Mouse (Mus musculus) monocyte, adult 2 months (primary cell): ENCODE results near the gene Diexf.

ENCODE experiments used
- DNase-seq, 2 experiments: peaks; one replicate each; pipeline ENCODE4 v3.0.0; 2022; ENCODE audit warnings: low spot score in 2 of 2, low read depth in 1 of 2

Gene Diexf

DNA sequence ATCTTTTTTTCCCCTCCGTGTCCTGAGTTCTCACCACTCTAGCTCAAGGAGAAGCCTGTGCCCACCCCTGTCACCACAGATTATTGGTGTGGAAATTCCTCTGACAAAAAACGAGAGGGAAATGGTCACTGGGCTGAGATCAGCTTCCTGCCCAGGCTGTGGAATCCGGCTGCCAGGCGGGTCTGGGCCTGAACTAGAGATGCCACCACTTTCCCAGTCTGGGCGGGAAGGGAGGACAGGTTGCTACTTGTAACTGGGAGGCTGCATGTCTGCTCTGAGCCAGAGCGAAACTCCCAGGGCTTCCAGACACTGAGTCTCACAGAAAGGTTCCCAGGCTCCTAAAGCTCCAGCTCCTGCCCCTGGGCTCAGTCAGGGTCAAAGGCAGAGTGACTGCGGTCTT, 11.0 kb upstream of the Diexf start:
- no peak for DNase-seq

DNA sequence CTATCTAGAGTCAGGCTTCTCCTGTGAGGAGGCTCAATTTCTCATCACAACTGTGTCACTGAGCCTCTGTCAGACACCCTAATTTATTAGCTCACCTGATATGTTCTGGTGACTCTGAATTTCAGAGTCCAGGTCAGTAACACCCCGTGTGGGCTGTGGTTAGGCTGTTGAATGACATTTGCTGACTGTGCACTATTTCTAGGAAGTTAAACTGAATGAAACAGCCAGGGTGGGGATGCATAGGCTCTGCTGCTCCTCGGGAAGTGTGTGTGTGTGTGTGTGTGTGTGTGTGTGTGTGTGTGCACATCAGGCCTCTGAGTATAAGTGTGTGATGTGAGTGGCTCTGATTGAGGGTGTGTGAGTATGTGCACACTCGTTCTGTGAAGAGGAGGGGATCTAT, 8.6 kb upstream of the Diexf start:
- no peak for DNase-seq

DNA sequence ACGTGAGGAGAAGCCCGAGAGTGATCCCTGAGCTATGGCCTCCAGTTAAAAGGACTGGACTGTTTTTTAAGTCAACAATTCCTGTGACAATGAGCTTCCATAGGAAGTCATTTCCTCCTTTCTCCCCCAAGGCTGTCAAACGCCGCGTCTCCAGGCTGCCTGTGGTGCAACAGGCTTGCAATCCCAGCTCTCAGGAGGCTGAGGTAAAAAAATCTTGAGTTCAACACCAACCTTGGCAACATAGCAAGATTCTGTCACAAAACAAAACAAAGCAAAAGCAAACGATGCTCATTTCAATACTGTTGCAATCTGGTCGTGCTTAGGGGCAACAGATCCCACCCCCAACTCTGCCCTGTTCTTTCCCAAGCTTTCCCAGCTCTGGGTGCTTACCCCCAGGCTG, 8.0 kb upstream of the Diexf start:
- no peak for DNase-seq

DNA sequence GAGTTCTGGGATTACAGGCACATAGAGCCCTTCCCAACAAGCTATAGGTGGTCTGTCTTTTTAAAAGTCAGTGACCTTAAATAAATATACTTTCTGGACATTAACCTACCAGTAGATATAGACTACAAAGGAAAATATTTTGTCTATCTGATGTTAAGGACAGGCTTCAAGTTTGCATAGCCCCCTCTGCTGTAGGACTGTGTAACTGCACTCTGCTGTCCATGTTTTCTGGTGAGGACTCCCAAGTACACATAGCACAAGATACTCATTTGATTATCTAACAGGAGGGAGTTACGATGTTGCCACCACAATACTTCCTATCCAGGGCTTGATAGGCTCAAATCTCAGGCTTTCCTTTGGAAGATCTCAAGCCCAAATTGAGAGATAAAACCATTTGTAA, 3.7 kb upstream of the Diexf start:
- DNase-seq: no peak

DNA sequence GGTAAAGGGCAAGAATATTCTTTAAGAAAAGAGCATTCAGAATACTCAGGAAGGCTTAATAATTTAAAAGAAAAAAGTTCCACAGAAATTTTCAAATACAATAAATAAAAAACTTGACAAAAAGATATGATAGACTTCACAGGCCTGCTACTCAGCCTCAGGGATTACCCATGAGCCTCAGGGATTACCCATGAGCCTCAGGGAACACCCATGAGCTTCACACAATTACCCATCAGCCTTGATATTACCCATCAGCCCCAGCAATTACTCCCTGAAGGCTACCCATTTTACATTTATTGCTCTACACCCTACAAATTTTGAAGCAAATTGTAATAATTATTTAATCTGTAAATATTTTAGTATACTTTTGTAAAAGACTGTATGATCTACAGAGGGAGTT, 2.3 kb upstream of the Diexf start:
- no peak for DNase-seq

DNA sequence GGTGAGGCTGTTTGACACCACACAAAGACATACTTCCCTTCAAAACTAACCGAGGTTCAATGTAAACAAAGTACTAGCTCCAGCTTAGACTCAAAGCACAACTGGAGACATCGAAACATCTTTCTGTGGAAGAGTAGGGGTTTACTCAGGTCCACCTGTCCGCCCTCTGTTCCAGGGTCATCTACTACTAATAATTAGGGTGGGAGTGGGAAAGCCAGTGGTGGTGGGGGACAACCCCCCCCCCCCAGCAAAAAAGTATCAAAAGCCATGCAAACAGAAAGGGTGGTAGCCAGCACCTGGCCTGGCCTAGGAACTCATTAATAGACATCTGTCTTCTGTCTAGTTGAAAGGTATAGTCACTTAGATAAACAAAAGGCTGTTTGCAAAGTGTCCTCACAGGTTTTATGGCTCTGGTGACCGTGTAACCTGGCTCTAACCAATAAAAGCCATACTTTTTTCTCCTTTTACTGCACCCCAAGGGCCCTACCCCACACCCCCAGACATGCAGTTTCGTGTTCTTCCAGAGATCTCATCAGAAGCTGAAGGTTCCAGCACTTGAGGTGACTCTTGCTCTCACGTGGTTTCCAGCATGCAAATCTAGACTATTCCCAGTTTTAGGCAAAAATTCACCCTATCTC, 1.4 kb upstream of the Diexf start:
- DNase-seq: no peak

DNA sequence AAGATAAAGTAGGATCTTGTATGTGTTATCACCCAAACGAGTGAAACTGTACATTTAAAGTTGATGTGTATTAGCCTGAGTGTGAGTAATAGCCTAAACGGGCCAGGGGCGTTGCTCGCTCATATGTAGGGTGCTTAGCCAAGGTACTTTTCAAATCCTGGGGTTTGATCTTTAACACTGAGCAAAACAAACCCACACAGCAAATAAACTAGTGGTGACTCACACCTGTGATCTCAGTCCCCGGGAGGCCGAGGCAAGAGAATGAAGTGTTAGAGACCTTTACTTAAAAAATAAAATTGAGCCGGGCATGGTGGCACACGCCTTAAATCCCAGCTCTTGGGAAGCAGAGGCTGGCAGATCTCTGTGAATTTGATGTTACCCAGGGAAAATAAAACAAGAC, 767 bp upstream of the Diexf start:
- no peak for DNase-seq

DNA sequence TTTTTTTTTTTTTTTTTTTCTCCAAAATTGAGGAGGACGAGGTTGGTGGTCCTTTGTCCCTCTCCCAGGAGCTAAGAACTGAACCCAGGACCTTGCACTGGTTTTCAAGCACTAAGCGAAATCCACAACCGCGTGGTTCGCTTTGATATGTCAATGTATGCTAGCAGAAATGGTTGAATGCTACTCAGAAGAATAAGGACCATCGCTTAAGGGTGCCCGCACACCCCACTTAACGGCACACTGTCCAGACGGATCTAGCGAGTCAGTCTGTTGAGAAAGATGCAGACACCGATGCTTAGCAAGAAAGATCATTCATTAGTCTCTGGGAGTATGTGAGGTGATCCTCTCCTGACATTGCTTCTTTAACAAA, 369 bp upstream of the Diexf start:
- DNase-seq: no peak

DNA sequence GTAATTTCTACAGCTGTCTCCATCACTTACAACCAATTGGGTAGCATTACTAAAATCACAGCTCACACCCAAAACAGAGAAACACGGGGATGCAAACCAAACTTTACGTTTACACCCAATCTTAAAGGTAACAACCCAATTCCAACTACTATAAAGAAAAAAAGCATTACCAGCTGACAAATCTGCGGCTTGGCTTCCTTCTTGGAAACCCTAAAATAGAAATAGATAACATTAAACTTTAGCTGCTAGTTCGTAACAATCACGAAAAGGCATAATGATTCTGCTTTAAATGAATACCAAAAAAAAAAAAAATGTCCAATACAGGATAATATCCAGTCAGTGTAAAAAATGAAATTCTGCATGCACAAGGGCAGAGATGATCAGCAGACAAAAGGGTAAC, 751 bp downstream of the Diexf start:
- DNase-seq: no peak

DNA sequence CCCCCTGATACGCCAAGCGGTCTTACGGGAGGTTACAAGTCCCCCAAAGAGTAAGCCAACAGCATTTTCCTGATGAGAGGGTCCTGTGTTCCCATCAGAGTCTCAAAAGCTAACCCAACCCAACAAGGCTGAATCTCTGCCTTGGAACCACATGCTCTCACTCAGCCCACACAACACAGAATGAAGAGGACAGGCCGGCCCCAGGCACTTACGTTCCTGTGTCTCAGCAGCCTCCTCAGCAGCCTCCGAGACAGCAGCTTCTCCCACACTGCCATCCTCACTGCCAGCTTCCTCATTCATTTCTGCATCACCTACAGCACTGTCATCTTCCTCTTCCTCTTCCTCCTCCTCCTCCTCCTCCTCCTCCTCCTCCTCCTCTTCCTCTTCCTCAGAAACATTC, 2.0 kb downstream of the Diexf start:
- DNase-seq: no peak

DNA sequence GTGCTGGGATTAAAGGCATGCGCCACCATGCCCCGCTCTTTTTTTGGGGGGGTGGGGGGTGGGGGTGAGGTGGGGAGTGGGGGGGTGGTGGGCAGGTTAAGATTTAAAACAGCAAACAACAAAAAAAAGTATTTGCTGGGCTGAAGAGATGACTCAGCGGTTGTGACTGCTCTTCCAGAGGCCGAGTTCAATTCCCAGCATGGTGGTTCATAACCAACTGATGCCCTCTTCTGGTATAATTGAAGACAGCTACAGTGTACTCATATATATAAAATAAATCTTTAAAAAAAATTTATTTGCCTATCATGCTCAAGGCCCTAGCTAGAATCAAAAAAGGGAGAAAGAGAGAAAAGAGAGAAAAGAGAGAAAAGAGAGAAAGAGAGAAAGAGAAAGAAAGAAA, 4.2 kb downstream of the Diexf start:
- DNase-seq: no peak

DNA sequence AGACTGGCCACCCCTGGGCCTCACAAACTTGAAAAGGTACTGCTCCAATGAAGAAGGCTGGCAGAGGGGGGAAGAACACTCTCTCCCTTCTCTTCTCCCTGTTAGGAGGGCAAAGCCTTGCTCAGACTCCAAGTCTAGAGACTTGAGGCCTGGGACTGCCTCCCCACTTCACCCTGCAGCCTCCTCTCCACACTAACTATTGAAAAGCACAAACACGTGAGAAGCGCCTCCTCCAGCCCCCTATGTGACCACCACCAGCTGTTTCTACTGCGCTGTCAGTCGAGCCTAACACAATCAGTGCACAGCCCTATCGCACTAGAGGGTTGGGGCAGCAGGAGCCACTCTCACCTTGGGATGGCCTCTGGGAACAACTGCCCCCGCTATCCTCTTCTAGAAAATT, 6.8 kb downstream of the Diexf start:
- DNase-seq: no peak

DNA sequence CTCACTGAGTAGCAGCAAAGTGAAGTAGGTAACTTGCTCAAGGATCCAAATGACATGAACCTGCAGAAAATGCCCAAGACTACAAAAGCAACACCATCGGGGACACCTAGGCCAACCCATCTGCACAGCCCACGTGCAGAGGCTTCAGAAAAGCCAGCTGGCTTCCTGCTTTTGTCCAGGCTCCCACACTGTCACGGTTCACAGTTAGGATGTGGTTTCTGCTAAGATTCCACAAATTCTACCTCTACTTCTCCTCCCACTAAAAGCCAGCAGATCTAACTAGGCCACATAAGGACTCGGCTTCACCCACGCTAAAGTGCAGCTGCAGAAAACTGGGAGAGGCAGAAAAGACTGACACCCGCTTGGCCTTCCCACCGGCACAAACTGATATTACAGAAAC, 7.3 kb downstream of the Diexf start:
- DNase-seq: no peak

DNA sequence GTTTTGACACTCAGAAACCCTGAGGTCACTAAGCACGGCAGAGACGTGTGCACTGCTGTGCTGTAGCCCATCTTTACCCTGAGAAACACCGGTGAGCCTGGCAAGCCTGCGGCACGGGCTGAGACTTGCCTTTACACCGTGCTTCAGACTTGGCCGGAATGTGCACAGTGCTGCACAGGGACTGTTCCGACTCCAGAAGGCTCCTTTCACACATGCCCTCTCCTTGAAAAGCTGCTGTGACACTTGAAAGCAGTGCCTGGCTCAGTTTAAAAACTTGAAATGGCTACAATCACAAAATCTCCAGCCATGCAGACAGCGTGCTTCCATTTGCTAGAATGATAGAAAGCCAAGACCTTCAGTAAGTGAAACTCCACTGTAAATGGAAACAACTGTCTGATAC, 18.0 kb downstream of the Diexf start:
- DNase-seq: no peak

DNA sequence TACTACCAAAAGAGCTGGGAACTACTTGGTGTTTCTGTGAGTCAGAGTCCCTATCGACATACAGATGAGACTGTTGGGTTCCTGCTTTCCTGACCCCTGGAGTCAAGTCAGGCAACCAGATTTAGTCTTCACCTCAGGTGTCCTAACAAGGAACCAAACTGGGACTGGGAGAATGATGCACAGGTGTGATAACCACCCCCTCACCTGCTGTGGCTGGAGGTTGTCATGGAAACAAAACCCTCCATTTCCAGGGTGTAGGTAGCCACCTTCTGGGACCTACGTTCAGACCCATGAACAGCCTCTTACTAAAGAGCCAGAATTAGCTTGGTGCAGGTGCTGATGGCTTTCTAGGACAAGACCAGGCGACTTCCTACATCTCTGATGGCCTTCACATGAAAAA, 27.1 kb downstream of the Diexf start:
- no peak for DNase-seq

DNA sequence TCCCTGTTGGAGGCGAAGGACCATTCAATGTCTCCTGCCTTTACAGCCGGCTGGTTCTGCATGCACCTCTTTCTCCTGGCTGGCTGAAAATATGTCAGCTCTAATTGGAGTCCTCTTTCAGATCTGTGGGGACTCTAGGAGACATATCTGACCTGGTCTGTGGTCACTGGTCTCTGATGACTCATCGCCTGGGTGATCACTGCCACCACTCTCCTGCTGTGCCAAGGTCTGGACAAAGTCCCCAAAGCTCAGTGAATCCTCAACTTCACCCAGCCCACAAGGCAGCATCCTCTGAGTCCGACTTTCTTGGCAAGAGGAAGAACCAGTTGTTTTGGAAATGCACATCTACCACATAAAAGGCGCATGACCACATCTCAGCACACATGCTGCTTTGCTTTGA, 27.5 kb downstream of the Diexf start:
- DNase-seq: no peak

DNA sequence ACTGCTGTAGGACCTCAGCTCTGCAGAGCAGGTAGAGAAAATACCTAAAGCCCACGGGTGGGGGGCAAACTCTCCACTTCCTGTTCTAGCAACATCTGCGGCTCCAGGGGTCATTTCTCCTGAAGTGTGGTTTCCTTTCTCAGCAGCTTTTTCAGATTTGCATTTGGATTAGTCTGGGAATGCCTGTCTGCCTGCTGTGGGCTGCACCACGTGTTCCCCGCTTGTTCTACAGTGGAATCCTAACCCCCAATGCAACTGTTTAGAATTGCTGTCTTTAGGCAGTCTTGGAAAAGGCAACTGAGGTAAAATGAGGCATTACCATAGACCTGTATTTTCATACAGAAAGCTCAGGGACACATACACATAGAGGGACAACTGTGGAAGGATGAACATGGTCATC, 28.0 kb downstream of the Diexf start:
- DNase-seq: no peak

DNA sequence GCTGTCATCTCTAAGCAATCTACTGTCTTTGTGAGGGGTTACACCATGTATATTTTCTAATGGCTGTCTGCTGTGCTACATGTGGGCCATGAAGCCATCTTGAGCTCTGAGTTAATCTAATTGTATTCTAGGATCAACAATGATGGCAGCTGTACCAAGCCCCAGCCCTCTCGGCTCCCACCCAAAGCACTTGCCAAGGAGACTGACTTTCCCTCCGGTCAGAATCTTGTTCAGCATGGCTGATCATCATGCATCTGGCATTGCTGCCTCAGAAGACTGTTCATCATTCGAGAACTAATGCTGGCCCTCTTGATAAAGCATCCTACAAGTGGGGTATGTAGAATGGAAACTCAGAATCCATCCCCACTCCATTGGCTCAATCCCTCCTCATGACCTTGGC, 31.1 kb downstream of the Diexf start:
- DNase-seq: no peak

DNA sequence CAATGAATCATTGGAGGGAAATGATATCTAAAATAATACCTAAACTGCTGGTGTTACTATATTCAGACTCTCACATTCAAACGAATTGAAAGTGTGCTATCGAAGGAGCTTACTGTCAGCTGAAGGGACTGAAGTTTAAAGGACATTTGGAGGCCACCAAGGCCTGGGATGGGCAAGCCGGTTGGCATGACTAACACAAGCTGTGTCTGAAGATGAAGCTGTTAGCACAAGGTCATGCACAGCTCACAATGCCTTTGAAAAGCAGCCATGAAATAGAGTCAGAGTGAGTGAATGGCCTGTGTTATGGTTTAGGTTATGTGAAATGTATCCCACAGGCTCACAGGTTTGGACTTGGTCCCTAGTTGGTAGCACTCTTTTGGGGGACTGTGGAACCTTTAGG, 36.5 kb downstream of the Diexf start:
- no peak for DNase-seq

DNA sequence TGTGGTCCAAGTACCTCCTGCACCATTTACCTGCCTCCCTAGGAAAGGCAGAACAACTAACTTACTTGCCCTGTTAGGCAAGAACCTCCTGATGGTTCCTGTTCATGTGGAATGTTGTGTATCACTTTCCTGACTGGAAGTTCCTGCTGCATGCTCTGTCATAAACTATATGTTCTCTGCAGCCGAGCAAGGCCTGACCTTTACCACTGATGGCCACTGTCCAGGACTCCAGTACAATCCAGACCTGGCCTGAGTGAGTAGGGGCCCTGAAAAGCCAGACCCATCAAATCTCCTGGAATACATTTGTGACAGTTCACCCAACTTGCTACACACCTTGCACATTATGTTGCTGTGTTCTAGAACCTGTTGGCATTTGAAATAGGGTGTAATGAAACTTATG, 37.3 kb downstream of the Diexf start:
- no peak for DNase-seq

DNA sequence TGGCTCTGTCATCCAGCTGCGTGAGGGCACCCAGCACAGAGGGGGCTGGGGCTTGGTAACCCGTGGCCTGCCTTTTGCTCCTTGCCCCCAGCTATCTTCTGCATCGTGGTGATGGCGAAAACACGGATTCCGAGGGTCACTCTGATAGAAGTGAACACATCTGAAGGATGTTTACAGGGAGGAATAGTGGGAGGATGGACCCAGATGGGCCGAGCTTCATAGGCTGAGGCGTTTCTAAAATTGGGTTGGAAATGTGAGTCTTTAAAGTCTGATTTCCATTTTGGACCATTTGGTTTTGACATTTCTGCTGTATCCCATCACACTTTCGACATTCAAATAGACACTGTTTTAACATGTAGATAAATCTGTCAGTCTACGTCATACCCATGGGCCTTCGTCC, 39.2 kb downstream of the Diexf start:
- no peak for DNase-seq

DNA sequence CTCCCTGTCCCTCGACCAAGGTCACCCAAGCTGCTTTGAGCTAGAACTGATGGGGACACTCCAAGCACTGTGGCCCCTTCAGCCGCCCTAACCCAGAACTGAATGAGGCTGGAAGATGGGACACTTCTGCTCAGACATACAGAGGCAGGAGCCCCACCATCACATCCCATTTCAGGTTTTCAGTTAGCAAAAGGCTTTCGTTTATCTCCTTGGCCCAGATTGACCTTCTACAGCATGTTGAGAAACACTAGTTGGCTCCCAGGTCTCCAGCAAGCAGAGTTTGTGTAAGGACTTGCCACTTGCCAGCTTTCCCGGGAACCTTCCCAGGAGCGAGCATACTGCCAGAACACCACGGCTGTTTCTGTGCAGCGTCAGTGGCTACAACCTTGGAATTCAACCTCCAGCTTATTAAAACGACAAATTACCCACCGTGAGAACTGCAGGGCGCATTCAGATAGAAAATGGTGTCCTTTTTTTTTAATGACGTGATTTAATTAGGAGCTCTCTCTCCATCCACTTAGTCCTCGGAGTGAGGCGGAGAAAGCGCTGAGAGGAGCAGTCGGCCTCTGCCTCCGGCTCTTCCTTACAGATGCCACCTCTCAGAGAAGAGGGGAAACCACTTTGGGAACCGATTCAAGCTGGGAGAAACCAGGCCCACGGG, 39.7 kb downstream of the Diexf start:
- DNase-seq: no peak

DNA sequence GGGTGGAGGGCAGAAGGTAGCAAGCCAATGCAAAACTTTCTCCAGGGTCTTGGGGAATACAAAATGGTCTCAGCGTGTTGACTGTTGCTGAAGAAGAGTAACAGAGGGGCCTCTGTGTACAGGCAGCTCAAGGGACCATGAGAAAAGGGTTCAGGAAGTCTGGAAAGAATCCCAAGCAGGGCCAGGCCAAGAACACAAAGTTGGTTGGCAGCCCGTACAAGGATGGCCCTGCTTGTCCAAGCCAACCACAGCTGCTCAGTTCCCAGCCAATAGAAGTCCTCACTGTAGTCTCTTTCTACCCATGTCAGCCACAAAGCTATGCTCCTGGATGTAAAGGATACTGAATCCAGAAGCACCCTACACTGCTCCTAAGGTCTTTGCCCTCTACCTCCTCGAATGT, 40.4 kb downstream of the Diexf start:
- no peak for DNase-seq

DNA sequence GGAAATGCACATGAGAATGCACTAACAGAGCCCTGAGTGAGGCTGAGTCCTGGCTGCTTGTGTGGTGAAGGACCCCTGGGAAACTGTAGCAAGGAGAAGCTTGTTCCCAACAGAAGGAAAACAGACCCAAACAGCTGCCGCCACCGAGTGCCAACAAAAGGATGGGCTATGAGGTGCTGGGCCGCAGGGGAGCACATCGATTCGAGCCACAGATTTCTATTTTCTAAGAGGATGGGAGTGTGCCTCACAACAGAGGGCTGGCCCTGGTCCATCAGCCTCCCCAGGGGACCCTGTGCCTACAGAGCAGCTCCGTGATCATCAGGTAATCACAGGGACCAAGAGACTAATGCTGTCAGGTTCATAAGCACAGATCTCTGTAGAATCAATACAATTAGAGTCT, 40.9 kb downstream of the Diexf start:
- DNase-seq: no peak
